In genomic region chr14:62383109-62383508, GRCm38 (mm10) we compare ENCODE assay signal across 26 mouse cellular contexts.
DNase-seq lines count a peak whose midpoint lies in the region; ATAC-seq lines count a peak whose summit lies in the region.
"Had no signal": no experiment of that assay in that cellular context is flagged by ENCODE, and none has a peak within 500 bp of the region (broad histone marks: within the 10 kb centered on the region; RNA-seq: fewer than 3 reads in every experiment).

No protein-coding gene starts in this region.

- no peak overlapping the region for H3K9ac ChIP-seq in forebrain, embryonic 15.5 days (replicated peaks)
- H3K9ac ChIP-seq in forebrain, embryonic 11.5 days (ENCODE audit: low read length): no peak overlapping the region
- H3K9ac ChIP-seq: embryonic facial prominence, embryonic 12.5 days; hindbrain, embryonic 12.5 days; intestine, embryonic 15.5 days; limb, embryonic 13.5 days; lung, embryonic 15.5 days; midbrain, embryonic 15.5 days had no signal

- no peaks in the 10 kb centered on the region; the same call in 1 of the 2 replicates for H3K4me1 ChIP-seq in forebrain, embryonic 15.5 days
- no peaks in the 10 kb centered on the region for H3K4me1 ChIP-seq in forebrain, embryonic 11.5 days (replicated peaks; ENCODE audit: control insufficient read depth, insufficient read depth, low read length)
- H3K4me1 ChIP-seq: hindbrain, embryonic 12.5 days; intestine, embryonic 15.5 days; midbrain, embryonic 10.5 days; midbrain, embryonic 15.5 days had no signal

- no peak overlapping the region for H3K4me2 ChIP-seq in forebrain, embryonic 15.5 days (replicated peaks)
- H3K4me2 ChIP-seq in forebrain, embryonic 11.5 days (ENCODE audit: low read depth, low read length, severe bottlenecking): no peak overlapping the region
- H3K4me2 ChIP-seq: embryonic facial prominence, embryonic 12.5 days; heart, embryonic 11.5 days; hindbrain, embryonic 12.5 days; intestine, embryonic 15.5 days; limb, embryonic 13.5 days; liver, embryonic 11.5 days; lung, embryonic 15.5 days; midbrain, embryonic 15.5 days had no signal

- H3K4me3 ChIP-seq in forebrain, embryonic 15.5 days: no peak overlapping the region
- no peak overlapping the region for H3K4me3 ChIP-seq in forebrain, embryonic 11.5 days (ENCODE audit: low read depth, low read length)
- H3K4me3 ChIP-seq: embryonic facial prominence, embryonic 12.5 days; hindbrain, embryonic 12.5 days; intestine, embryonic 15.5 days; limb, embryonic 13.5 days; lung, embryonic 15.5 days; midbrain, embryonic 10.5 days; midbrain, embryonic 15.5 days had no signal

- H3K27me3 ChIP-seq in forebrain, embryonic 15.5 days: no peaks in the 10 kb centered on the region
- H3K27me3 ChIP-seq in forebrain, embryonic 11.5 days (ENCODE audit: control insufficient read depth, insufficient read depth, low read length): no peaks in the 10 kb centered on the region
- H3K27me3 ChIP-seq: embryonic facial prominence, embryonic 12.5 days; hindbrain, embryonic 12.5 days; intestine, embryonic 15.5 days; limb, embryonic 13.5 days; lung, embryonic 15.5 days; midbrain, embryonic 15.5 days; Patski had no signal

- peak; percentile 34 for DNase-seq in cerebellum, adult 11-12 months
- DNase-seq in cerebellum, adult 11 months: no peak
- DNase-seq in forebrain, embryonic 11.5 days (ENCODE audit: low spot score): no peak
- peak; percentile 32 to 33 for DNase-seq in cerebellum, postnatal 14 days
- DNase-seq in adrenal gland, postnatal 10 days: no peak
- no peak for DNase-seq in right cerebral cortex, postnatal 25 days
- DNase-seq: adrenal gland, postnatal 25 days; embryo, embryonic 11 days; gastrocnemius, postnatal 14 days; heart, postnatal 36 days; kidney, adult 2 months; kidney, postnatal 36 days; spleen, adult 18-20 months; thymus, postnatal 14 days had no signal

- H3K27ac ChIP-seq in forebrain, embryonic 15.5 days (replicated peaks): no peak overlapping the region
- H3K27ac ChIP-seq in forebrain, embryonic 11.5 days (ENCODE audit: low read depth, low read length): no peak overlapping the region
- H3K27ac ChIP-seq: embryonic facial prominence, embryonic 12.5 days; hindbrain, embryonic 12.5 days; hindbrain, postnatal 0 days; intestine, embryonic 15.5 days; limb, embryonic 13.5 days; lung, embryonic 15.5 days; midbrain, embryonic 10.5 days; midbrain, embryonic 15.5 days had no signal

- peak; percentile 64; the same call in 1 of the 2 replicates for ATAC-seq in forebrain, embryonic 15.5 days (replicated peaks)
- no peak for ATAC-seq in forebrain, embryonic 11.5 days (replicated peaks; ENCODE audit: low FRiP score)
- ATAC-seq: hindbrain, postnatal 0 days; intestine, embryonic 15.5 days; midbrain, embryonic 15.5 days; Patski had no signal

- no peaks in the 10 kb centered on the region for H3K36me3 ChIP-seq in forebrain, embryonic 15.5 days
- no peaks in the 10 kb centered on the region; the same call in 1 of the 2 replicates for H3K36me3 ChIP-seq in forebrain, embryonic 11.5 days (ENCODE audit: control insufficient read depth, insufficient read depth, low read length)
- H3K36me3 ChIP-seq: embryonic facial prominence, embryonic 12.5 days; intestine, embryonic 15.5 days; lung, embryonic 15.5 days; midbrain, embryonic 15.5 days had no signal

- no peaks in the 10 kb centered on the region for H3K9me3 ChIP-seq in forebrain, embryonic 15.5 days
- no peaks in the 10 kb centered on the region for H3K9me3 ChIP-seq in forebrain, embryonic 11.5 days (ENCODE audit: control insufficient read depth, low read length)
- H3K9me3 ChIP-seq: embryonic facial prominence, embryonic 12.5 days; hindbrain, embryonic 12.5 days; intestine, embryonic 15.5 days; limb, embryonic 13.5 days; lung, embryonic 15.5 days; midbrain, embryonic 10.5 days; midbrain, embryonic 15.5 days had no signal

- 60% methylated on average over 3 of the region's 3 CpGs for whole genome bisulfite sequencing in forebrain, embryonic 15.5 days
- WGBS in forebrain, embryonic 11.5 days: 90% methylated on average over 3 of the region's 3 CpGs

Comparison
In these comparisons a context has a peak if more than half of its experiments do, and no peak if none do; other contexts are left out.
1. DNase-seq: peak in cerebellum, adult 11-12 months (single experiment) and cerebellum, postnatal 14 days (2 of 2); none in cerebellum, adult 11 months (single experiment), forebrain, embryonic 11.5 days (single experiment), adrenal gland, postnatal 10 days (single experiment) and right cerebral cortex, postnatal 25 days (single experiment).